Mouse (Mus musculus): ENCODE data around the gene Ankrd17.
A peak's percentile ranks its signal among the peaks of the same experiment; 100 is the strongest.

- TF ChIP-seq UBTF (IDR thresholded peaks at IDR 0.05; ENCODE audit: borderline replicate concordance, insufficient read depth, low read depth, low read length) = no peak
- TF ChIP-seq CTCF (IDR thresholded peaks at IDR 0.05 in 2 of 3, conservative IDR thresholded peaks at IDR 0.05 in 1 of 3; ENCODE audit: control insufficient read depth in 1 of 3, insufficient read depth in 1 of 3, low read depth in 2 of 3, low read length in 3 of 3, poor library complexity in 1 of 3, severe bottlenecking in 1 of 3) = no peak
- TF ChIP-seq CHD2 (IDR thresholded peaks at IDR 0.05; ENCODE audit: low read length) = no peak
- no peak for TF ChIP-seq GABPA (IDR thresholded peaks at IDR 0.05; ENCODE audit: low read depth, low read length)
- no peak for TF ChIP-seq POLR2AphosphoS2 (IDR thresholded peaks at IDR 0.05; ENCODE audit: low read length)
- TF ChIP-seq EP300 (IDR thresholded peaks at IDR 0.05; ENCODE audit: low read depth in 1 of 2, low read length in 2 of 2) = no peak
- TF ChIP-seq NELFE (IDR thresholded peaks at IDR 0.05; ENCODE audit: low read depth, low read length) = peak; percentile 12; the same call in 1 of the 2 replicates
- no peak for TF ChIP-seq ZNF384 (IDR thresholded peaks at IDR 0.05; ENCODE audit: low read depth, low read length)
Measured at GRCm38 (mm10) chr5:90365141-90365951, 1.0 kb downstream of the Ankrd17 start.

Measured in MEL (cell line).